Mouse (Mus musculus) bone marrow macrophage, adult 2 months (primary cell): ENCODE data around the gene Gm10697. TPM values are rescaled to one million over a fixed set of nuclear protein-coding genes. Genes with fewer than 3 reads are reported as not detected.
"Not testable (repeated sequence)": the region's sequence is repeated elsewhere in the genome, so short reads cannot be mapped to it uniquely, and the experiment has no call there.

Source experiments
- H3K27ac ChIP-seq: 2 replicates; pipeline ENCODE4 v1.5.1; 2012; ENCODE audit warnings: low read depth, low read length; ENCODE audit not compliant: insufficient read depth
- H3K4me1 ChIP-seq: 2 replicates; pipeline ENCODE4 v1.6.1; 2012; ENCODE audit warnings: low read length; ENCODE audit not compliant: control insufficient read depth, insufficient read depth
- H3K4me3 ChIP-seq: 2 replicates; pipeline ENCODE4 v1.5.1; 2012; ENCODE audit warnings: mild to moderate bottlenecking, low read length, moderate library complexity; ENCODE audit not compliant: insufficient read depth
- polyA plus RNA-seq: library from polyadenylated mRNA; stranded (reverse); fragments of >200 nt; gene quantifications from 2 replicates; pipeline ENCODE4 v1.2.4, GENCODE M21; 2012; ENCODE audit not compliant: missing spikeins, insufficient read depth, insufficient read length

The Gm10697 gene
- polyA plus RNA-seq: not detected in 2 replicates

GRCm38 (mm10) chr3:94072544-94072943, at the start of gene Gm10697:
Gene Gm10697, minus strand, starts transcription at chr3:94072644.
- not testable (repeated sequence) for H3K4me1 ChIP-seq, H3K4me3 ChIP-seq, H3K27ac ChIP-seq

GRCm38 (mm10) chr3:94115071-94115470, 42.6 kb upstream of the Gm10697 start:
- H3K4me3 ChIP-seq, H3K27ac ChIP-seq, H3K4me1 ChIP-seq: not testable (repeated sequence)

- not testable (repeated sequence) for H3K4me3 ChIP-seq, H3K4me1 ChIP-seq, H3K27ac ChIP-seq
Measured at GRCm38 (mm10) chr3:94054785-94055184, 17.7 kb downstream of the Gm10697 start, which contains the start of gene Gm9125. Gene Gm9125, minus strand, starts transcription at chr3:94054885.

- H3K4me3 ChIP-seq, H3K27ac ChIP-seq, H3K4me1 ChIP-seq: not testable (repeated sequence)
Measured at GRCm38 (mm10) chr3:94049566-94050121, 22.8 kb downstream of the Gm10697 start.

GRCm38 (mm10) chr3:94038241-94038640, 34.2 kb downstream of the Gm10697 start:
- H3K4me1 ChIP-seq, H3K4me3 ChIP-seq, H3K27ac ChIP-seq: not testable (repeated sequence)

- not testable (repeated sequence) for H3K27ac ChIP-seq, H3K4me3 ChIP-seq, H3K4me1 ChIP-seq
Measured at GRCm38 (mm10) chr3:94034400-94034799, 38.0 kb downstream of the Gm10697 start.

Other genes with a start within 250 kb of the Gm10697 start
- gene Tdpoz3, start 246.6 kb downstream of the Gm10697 start, polyA plus RNA-seq: not detected in 2 replicates
- not detected in 2 replicates for gene Gm9117, start 129.1 kb downstream of the Gm10697 start, polyA plus RNA-seq
- not detected in 2 replicates for gene Tdpoz5, start 111.3 kb downstream of the Gm10697 start, polyA plus RNA-seq
- not detected in 2 replicates for gene Gm9125, start 17.8 kb downstream of the Gm10697 start, polyA plus RNA-seq
- gene Gm10696, start 105.5 kb upstream of the Gm10697 start, polyA plus RNA-seq: not detected in 2 replicates
- gene Gm5286, start 124.1 kb upstream of the Gm10697 start, polyA plus RNA-seq: not detected in 2 replicates
- gene Gm4778, start 191.4 kb upstream of the Gm10697 start, polyA plus RNA-seq: not detected in 2 replicates
- 3.8 and 4.1 TPM in 2 replicates for gene Them4, start 237.4 kb upstream of the Gm10697 start, polyA plus RNA-seq